Mouse (Mus musculus) E14TG2a.4 (cell line): ENCODE measurements around the gene Inhbb.

Experiments used
- CTCF ChIP-seq: conservative IDR thresholded peaks from 2 replicates; pipeline ENCODE4 v1.5.1; 2014; ENCODE audit warnings: low read length
- NANOG ChIP-seq: IDR thresholded peaks from 2 replicates; pipeline ENCODE4 v1.6.1; 2014; ENCODE audit warnings: borderline replicate concordance, low read length, mixed read lengths

DNA sequence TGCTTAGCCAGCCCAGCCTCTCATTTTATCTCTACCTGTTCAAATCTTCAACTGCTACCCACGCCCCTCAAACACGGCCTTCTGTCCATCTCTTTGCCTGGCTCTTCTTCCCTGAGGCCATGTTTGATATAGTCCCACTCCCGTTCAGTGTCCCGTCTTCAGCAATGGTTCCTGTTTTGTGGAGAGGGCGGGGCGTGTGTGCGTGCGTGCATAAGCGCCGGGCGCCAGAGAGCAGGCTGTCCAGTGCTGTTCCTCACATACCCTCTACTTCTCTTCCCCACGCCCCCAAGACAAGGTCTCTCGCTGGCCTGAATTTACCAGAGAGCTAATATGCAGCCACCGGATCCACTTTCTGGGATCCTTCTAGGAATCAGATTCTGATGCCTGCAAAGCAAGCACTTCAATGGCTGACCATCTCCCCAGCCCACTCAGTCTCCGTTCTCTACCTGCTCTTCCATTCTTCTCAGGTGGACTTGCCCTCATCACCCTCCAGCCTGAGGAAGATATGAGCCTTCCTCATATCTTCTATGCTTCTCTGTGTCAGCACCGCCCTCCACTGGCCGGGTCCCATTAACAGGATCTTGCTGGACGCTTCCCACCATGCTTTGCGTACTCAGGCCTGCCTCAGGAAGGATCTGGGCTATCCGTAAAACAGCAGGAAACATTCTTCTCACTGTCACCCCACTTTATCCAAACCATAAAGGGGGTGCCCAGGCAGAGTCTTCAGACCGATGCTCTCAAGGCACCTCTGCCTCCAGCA lies 21.7 kb upstream of the Inhbb start:
- TF ChIP-seq CTCF = no peak
- no peak for TF ChIP-seq NANOG
